Mouse (Mus musculus) kidney, adult 2 months (tissue): ENCODE data around the gene Rab9. TPM values are rescaled to one million over a fixed set of nuclear protein-coding genes. Genes with fewer than 3 reads are reported as not detected.

Source experiments
- DNase-seq: peaks from one replicate; pipeline ENCODE4 v3.0.0; 2021
- H3K27ac ChIP-seq: fragments of 200-500 bp; 2 replicates; pipeline ENCODE4 v1.5.1; 2012; ENCODE audit warnings: low read depth, low read length, control low read depth, inconsistent platforms; ENCODE audit not compliant: insufficient read depth
- H3K27me3 ChIP-seq: fragments of 200-500 bp; replicated peaks from 2 replicates; pipeline ENCODE4 v1.6.1; 2012; ENCODE audit warnings: mild to moderate bottlenecking, moderate library complexity, low read length, inconsistent platforms; ENCODE audit not compliant: control insufficient read depth, insufficient read depth
- H3K36me3 ChIP-seq: fragments of 200-500 bp; 2 replicates; pipeline ENCODE4 v1.6.1; 2012; ENCODE audit warnings: mild to moderate bottlenecking, moderate library complexity, low read length, inconsistent platforms; ENCODE audit not compliant: control insufficient read depth, insufficient read depth
- H3K4me1 ChIP-seq: fragments of 200-500 bp; 2 replicates; pipeline ENCODE4 v1.6.1; 2011; ENCODE audit warnings: low read length; ENCODE audit not compliant: control insufficient read depth, insufficient read depth
- H3K4me3 ChIP-seq: fragments of 200-500 bp; 2 replicates; pipeline ENCODE4 v1.5.1; 2011; ENCODE audit warnings: mild to moderate bottlenecking, low read depth, low read length, control low read depth; ENCODE audit not compliant: insufficient read depth
- CTCF ChIP-seq: fragments of 200-500 bp; conservative IDR thresholded peaks from 2 replicates; pipeline ENCODE4 v1.5.1; 2011; ENCODE audit warnings: low read depth, mild to moderate bottlenecking, control low read depth, low read length, moderate library complexity, mixed read lengths; ENCODE audit not compliant: insufficient read depth, insufficient read length
- POLR2A ChIP-seq: fragments of 200-500 bp; IDR thresholded peaks from one replicate; pipeline ENCODE4 v1.6.1; 2011; ENCODE audit warnings: low read depth, low read length, control low read depth
- WGBS: fragments of 180-500 bp; shearing (Covaris S2); methylation state at CpG from one replicate; pipeline ENCODE4 v1.1.7; 2018; 5-methylcytosine and 5-hydroxymethylcytosine counted together
- polyA plus RNA-seq: library from polyadenylated mRNA; depleted of rRNA; stranded (reverse); fragments of >200 nt; gene quantifications from 2 replicates; pipeline ENCODE4 v1.2.3, GENCODE M21; 2012; rRNA removed

Rab9 gene
- polyA plus RNA-seq, 1 experiment, result 14.6 TPM

DNA sequence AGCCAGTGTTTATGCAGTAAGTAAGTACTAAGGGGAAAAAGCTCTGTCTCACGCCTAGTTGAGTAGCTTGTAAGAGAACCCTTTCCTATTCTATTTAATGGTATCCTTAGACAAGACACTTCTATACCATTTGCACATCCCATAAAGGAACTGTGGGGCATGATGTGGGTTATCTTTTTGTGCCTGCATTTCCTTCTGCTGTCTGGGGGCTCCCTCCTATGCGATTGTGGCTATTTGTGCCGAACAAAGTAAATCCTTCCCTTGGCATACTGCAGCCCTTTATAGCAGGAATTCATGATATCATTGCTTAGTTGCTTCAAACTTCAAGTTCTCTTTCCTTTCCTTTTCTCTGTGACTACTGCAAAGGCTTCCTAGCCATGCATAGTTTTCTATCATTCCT, 35.1 kb downstream of the Rab9 start:
- H3K4me3 ChIP-seq, result no peak overlapping the region
- H3K27ac ChIP-seq, result no peak overlapping the region
- no peaks in the 10 kb centered on the region for H3K36me3 ChIP-seq
- WGBS, result 83% methylated on average over 3 of the region's 3 CpGs
- no peak for TF ChIP-seq POLR2A
- no peak for TF ChIP-seq CTCF
- H3K4me1 ChIP-seq, result no peaks in the 10 kb centered on the region
- no peak for DNase-seq
- H3K27me3 ChIP-seq, result no peaks in the 10 kb centered on the region

DNA sequence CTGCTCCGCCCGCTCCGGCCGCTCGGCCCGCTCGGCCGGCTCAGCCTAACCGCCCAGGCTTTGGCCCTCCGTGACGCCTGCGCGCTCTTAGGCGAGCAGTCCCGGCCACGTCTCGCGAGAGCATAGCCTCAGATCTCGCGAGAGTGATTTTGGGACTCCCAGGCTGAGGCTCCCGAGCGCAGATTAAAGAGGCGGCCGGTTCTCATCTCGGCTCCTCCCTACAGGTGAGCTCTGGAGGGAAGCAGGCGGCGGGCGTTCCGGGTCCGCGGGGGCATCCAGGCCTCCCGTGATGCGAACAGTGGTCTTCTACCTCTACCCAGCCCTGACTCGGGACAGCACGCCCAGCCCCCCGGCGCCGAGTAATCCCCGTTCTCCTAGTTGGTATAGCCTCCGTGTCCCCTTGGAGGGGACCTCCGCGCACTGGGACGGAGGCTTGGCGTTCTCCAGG, 39.0 kb downstream of the Rab9 start, which contains the start of gene Ofd1:
TSS of gene Ofd1 (minus strand) at position 89 of the 448 bp plus-strand sequence.
- Histone ChIP-seq H3K36me3 (no peaks in the 10 kb centered on the region), H3K27ac (peak within 1 kb of the TSS; percentile 73), H3K4me1 (no peaks in the 10 kb centered on the region), H3K4me3 (peak within 1 kb of the TSS; percentile 84), H3K27me3 (no peaks in the 10 kb centered on the region)
- TF ChIP-seq POLR2A (peak; percentile 61), CTCF (no peak)
- WGBS, result under 1% methylated on average over 43 of the region's 44 CpGs
- peak; percentile 95 for DNase-seq

DNA sequence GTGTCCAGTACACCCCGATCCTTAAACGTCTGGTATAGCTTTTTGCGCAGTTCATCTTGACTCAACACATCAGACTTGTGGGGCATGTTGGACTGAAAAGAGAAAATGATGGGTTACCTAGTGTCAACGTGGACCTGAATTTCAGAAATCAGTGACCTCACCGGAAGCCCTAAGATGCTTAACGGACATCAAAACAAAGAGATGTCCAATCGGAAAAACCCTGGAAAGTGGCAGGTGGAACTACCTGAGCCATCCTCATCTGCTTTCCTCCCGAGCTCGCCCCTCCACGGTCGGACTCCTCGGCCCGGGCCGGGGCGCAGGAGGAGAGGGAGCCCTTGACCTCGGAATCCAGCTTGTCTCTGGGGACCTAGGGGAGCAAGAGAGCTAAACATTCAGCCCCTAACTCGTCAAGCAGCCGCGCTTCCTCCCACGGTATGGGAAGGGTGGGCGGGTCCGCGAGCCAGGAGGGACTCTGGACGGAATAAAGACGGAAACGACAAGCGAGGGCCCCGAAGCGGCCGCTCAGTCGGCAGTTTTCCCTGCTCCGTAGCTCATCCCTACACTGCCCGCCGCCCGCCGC, 39.5 kb downstream of the Rab9 start, which contains the start of gene Trappc2:
TSS of gene Trappc2 (plus strand) at position 539 of the 580 bp plus-strand sequence.
- TF ChIP-seq POLR2A (no peak), CTCF (no peak)
- DNase-seq, result no peak
- no peaks in the 10 kb centered on the region for H3K4me1 ChIP-seq
- H3K27ac ChIP-seq, result peak within 1 kb of the TSS; percentile 73
- no peaks in the 10 kb centered on the region for H3K27me3 ChIP-seq
- under 1% methylated on average over 26 of the region's 36 CpGs for WGBS
- H3K4me3 ChIP-seq, result peak within 1 kb of the TSS; percentile 84
- H3K36me3 ChIP-seq, result no peaks in the 10 kb centered on the region

DNA sequence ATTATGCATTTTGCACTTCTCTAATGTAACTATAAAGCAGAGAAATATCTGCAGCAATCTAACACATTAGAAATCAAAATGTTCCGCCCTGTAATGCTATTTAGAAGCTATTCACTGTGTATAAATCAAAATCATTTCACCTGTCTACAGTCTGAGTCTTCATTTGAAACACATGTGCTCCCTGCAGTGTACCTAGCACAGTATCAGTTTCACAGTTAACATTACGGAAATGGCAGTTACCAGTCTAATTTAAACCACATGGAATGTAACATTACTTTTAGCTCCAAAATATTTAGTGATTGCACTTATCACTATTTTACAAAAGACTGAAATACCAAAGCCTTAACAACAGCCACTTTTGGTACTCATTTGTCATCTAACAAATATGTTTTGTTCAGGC, 44.9 kb downstream of the Rab9 start:
- Histone ChIP-seq H3K27me3 (no peaks in the 10 kb centered on the region), H3K4me3 (no peak overlapping the region), H3K4me1 (no peaks in the 10 kb centered on the region), H3K27ac (no peak overlapping the region), H3K36me3 (no peaks in the 10 kb centered on the region)
- no peak for DNase-seq
- 89% methylated on average over 2 of the region's 2 CpGs for WGBS
- TF ChIP-seq CTCF (no peak), POLR2A (no peak)

DNA sequence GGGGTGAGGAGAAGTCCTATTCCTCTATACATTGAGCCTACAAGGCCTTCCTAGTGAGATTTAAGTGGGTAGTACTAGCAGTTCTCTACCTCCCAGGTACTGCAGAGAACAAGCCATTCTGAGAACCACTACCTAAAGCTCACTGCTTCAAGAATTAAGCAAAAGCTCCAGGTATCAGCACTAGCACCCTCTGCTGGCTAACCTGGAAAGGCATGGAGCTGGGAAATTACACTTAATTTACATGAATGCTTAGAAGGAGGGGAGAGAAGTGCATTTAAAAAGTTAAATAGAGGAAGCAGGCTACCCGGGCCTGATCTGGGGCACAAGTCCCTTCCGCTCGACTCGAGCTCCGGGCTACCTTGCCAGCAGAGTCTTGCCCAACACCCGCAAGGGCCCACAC, 63.5 kb downstream of the Rab9 start:
- peak; percentile 23 for DNase-seq
- no peaks in the 10 kb centered on the region for H3K27me3 ChIP-seq
- H3K27ac ChIP-seq, result no peak overlapping the region
- H3K4me1 ChIP-seq, result no peaks in the 10 kb centered on the region
- 68% methylated on average over 6 of the region's 6 CpGs for WGBS
- H3K4me3 ChIP-seq, result no peak overlapping the region
- no peak for TF ChIP-seq POLR2A
- TF ChIP-seq CTCF, result peak; percentile 46
- H3K36me3 ChIP-seq, result no peaks in the 10 kb centered on the region

DNA sequence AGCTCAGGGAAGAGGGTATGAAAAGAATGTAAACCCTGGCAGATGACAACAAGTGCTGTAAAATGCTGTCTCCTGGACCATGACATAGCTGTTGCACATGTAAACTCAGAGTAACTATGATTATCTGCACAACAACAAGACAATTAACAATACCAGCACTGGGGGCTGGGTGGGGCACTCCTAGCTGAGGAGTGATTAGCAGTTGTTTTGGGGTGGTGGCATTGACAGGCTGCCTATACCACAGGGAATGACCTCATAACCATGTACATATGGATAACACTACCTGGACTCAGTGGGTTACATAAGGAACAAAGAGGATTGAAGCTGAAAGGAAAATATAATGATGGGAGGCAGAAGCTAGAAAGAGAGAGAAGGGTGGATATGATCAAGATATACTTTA, 71.8 kb downstream of the Rab9 start:
- TF ChIP-seq POLR2A (no peak), CTCF (no peak)
- no peak for DNase-seq
- Histone ChIP-seq H3K4me1 (no peaks in the 10 kb centered on the region), H3K27me3 (no peaks in the 10 kb centered on the region), H3K27ac (no peak overlapping the region), H3K36me3 (no peaks in the 10 kb centered on the region), H3K4me3 (no peak overlapping the region)

Other genes starting within 250 kb of the Rab9 start
- 4.7 and 6.5 TPM in 2 replicates for gene Gpm6b, start 241.0 kb downstream of the Rab9 start, polyA plus RNA-seq
- 4.0 and 5.8 TPM in 2 replicates for gene Trappc2, start 39.3 kb downstream of the Rab9 start, polyA plus RNA-seq
- gene Ofd1, start 39.2 kb downstream of the Rab9 start, polyA plus RNA-seq, result 1.3 and 1.4 TPM in 2 replicates
- 0.88 and 1.0 TPM in 2 replicates for gene Tceanc, start 38.7 kb upstream of the Rab9 start, polyA plus RNA-seq
- gene Egfl6, start 105.9 kb upstream of the Rab9 start, polyA plus RNA-seq, result 7.0 and 8.6 TPM in 2 replicates